Mouse (Mus musculus) lung, postnatal 0 days (tissue): ENCODE measurements around the gene Cstad.

Experiments
- CTCF ChIP-seq: IDR thresholded peaks from 2 replicates; pipeline ENCODE4 v1.5.1; 2016; ENCODE audit warnings: antibody characterized with exemption, mild to moderate bottlenecking
- EP300 ChIP-seq: IDR thresholded peaks from 2 replicates; pipeline ENCODE4 v1.6.1; 2016; ENCODE audit warnings: antibody characterized with exemption, mild to moderate bottlenecking, control low read depth

GRCm38 (mm10) chr2:30604880-30605761 is 10.3 kb downstream of the Cstad start:
- TF ChIP-seq CTCF: no peak
- no peak for TF ChIP-seq EP300
